Mouse (Mus musculus): ENCODE measurements around the gene Bri3bp. TPM values are rescaled to one million over a fixed set of nuclear protein-coding genes. Genes with fewer than 3 reads are reported as not detected.

Bri3bp gene
- polyA plus RNA-seq, 1 experiment from 2014 or later, result 18.4 TPM

- no peaks in the 10 kb centered on the region for H3K9me3 ChIP-seq (replicated peaks; ENCODE audit: control insufficient read depth, low read length)
Observed at GRCm38 (mm10) chr5:125472796-125473475, 31.6 kb downstream of the Bri3bp start.

GRCm38 (mm10) chr5:125475030-125475429, 33.7 kb downstream of the Bri3bp start:
- peaks cover 24% of the 10 kb centered on the region for H3K4me1 ChIP-seq (ENCODE audit: control insufficient read depth, low read depth, low read length)
- no peaks in the 10 kb centered on the region for H3K36me3 ChIP-seq (ENCODE audit: control insufficient read depth, insufficient read depth)
- peak overlapping the region; percentile 98 for H3K4me2 ChIP-seq (ENCODE audit: low read depth, low read length)
- no peaks in the 10 kb centered on the region for H3K27me3 ChIP-seq (ENCODE audit: control insufficient read depth, insufficient read depth, low read depth, low read length)
- H3K4me3 ChIP-seq (ENCODE audit: low read depth, low read length), result peak overlapping the region; percentile 82
- no peaks in the 10 kb centered on the region for H3K9me3 ChIP-seq (replicated peaks; ENCODE audit: control insufficient read depth, low read length)
- ATAC-seq (ENCODE audit: low read depth), result peak; percentile 9
- peak overlapping the region; percentile 96 for H3K27ac ChIP-seq (ENCODE audit: low read length)
- peak overlapping the region; percentile 61 for H3K9ac ChIP-seq (ENCODE audit: low read depth, low read length)
- 49% methylated on average over 12 of the region's 12 CpGs for WGBS (ENCODE audit: insufficient replicate concordance)

More at GRCm38 (mm10) chr5:125472796-125473475, 31.6 kb downstream of the Bri3bp start:
- WGBS (ENCODE audit: insufficient replicate concordance), result 66% methylated on average over 9 of the region's 9 CpGs
- Histone ChIP-seq H3K27ac (ENCODE audit: low read length) (no peak overlapping the region), H3K27me3 (ENCODE audit: control insufficient read depth, insufficient read depth, low read depth, low read length) (no peaks in the 10 kb centered on the region), H3K9ac (ENCODE audit: low read depth, low read length) (no peak overlapping the region), H3K4me3 (ENCODE audit: low read depth, low read length) (no peak overlapping the region), H3K36me3 (ENCODE audit: control insufficient read depth, insufficient read depth) (no peaks in the 10 kb centered on the region), H3K4me1 (ENCODE audit: control insufficient read depth, low read depth, low read length) (peaks cover 26% of the 10 kb centered on the region), H3K4me2 (ENCODE audit: low read depth, low read length) (no peak overlapping the region)
- ATAC-seq (ENCODE audit: low read depth), result no peak

- Histone ChIP-seq H3K9me3 (replicated peaks; ENCODE audit: control insufficient read depth, low read length) (no peaks in the 10 kb centered on the region), H3K9ac (ENCODE audit: low read depth, low read length) (peak within 1 kb of the TSS; percentile 88), H3K4me3 (ENCODE audit: low read depth, low read length) (peak within 1 kb of the TSS; percentile 82), H3K4me2 (ENCODE audit: low read depth, low read length) (peak within 1 kb of the TSS; percentile 98), H3K27me3 (ENCODE audit: control insufficient read depth, insufficient read depth, low read depth, low read length) (no peaks in the 10 kb centered on the region), H3K27ac (ENCODE audit: low read length) (peak within 1 kb of the TSS; percentile 96), H3K36me3 (ENCODE audit: control insufficient read depth, insufficient read depth) (no peaks in the 10 kb centered on the region), H3K4me1 (ENCODE audit: control insufficient read depth, low read depth, low read length) (peaks cover 21% of the 10 kb centered on the region)
- WGBS (ENCODE audit: insufficient replicate concordance), result under 1% methylated on average over 60 of the region's 60 CpGs
- ATAC-seq (ENCODE audit: low read depth), result peak; percentile 93
Observed at GRCm38 (mm10) chr5:125475601-125476285, 34.4 kb downstream of the Bri3bp start, which contains the start of gene Aacs. Gene Aacs, plus strand, starts transcription at chr5:125475814.

GRCm38 (mm10) chr5:125476286-125476625, 34.9 kb downstream of the Bri3bp start:
- Histone ChIP-seq H3K9ac (ENCODE audit: low read depth, low read length) (peak overlapping the region; percentile 88), H3K36me3 (ENCODE audit: control insufficient read depth, insufficient read depth) (no peaks in the 10 kb centered on the region), H3K4me1 (ENCODE audit: control insufficient read depth, low read depth, low read length) (peaks cover 21% of the 10 kb centered on the region), H3K27ac (ENCODE audit: low read length) (peak overlapping the region; percentile 4; the same call in 1 of the 2 replicates), H3K4me2 (ENCODE audit: low read depth, low read length) (peak overlapping the region; percentile 98), H3K9me3 (replicated peaks; ENCODE audit: control insufficient read depth, low read length) (no peaks in the 10 kb centered on the region), H3K4me3 (ENCODE audit: low read depth, low read length) (peak overlapping the region; percentile 82), H3K27me3 (ENCODE audit: control insufficient read depth, insufficient read depth, low read depth, low read length) (no peaks in the 10 kb centered on the region)
- no peak; the same call in 1 of the 2 replicates for ATAC-seq (ENCODE audit: low read depth)
- WGBS (ENCODE audit: insufficient replicate concordance), result 23% methylated on average over 5 of the region's 5 CpGs

GRCm38 (mm10) chr5:125476799-125477198, 35.4 kb downstream of the Bri3bp start:
- ATAC-seq (ENCODE audit: low read depth), result no peak
- peak overlapping the region; percentile 88; the same call in 1 of the 2 replicates for H3K9ac ChIP-seq (ENCODE audit: low read depth, low read length)
- H3K27ac ChIP-seq (ENCODE audit: low read length), result no peak overlapping the region
- WGBS (ENCODE audit: insufficient replicate concordance), result 58% methylated on average over 7 of the region's 7 CpGs
- no peaks in the 10 kb centered on the region for H3K9me3 ChIP-seq (replicated peaks; ENCODE audit: control insufficient read depth, low read length)
- H3K36me3 ChIP-seq (ENCODE audit: control insufficient read depth, insufficient read depth), result no peaks in the 10 kb centered on the region
- H3K4me1 ChIP-seq (ENCODE audit: control insufficient read depth, low read depth, low read length), result peaks cover 21% of the 10 kb centered on the region
- H3K4me3 ChIP-seq (ENCODE audit: low read depth, low read length), result peak overlapping the region; percentile 82
- no peaks in the 10 kb centered on the region for H3K27me3 ChIP-seq (ENCODE audit: control insufficient read depth, insufficient read depth, low read depth, low read length)
- H3K4me2 ChIP-seq (ENCODE audit: low read depth, low read length), result peak overlapping the region; percentile 98

- Histone ChIP-seq H3K9me3 (replicated peaks; ENCODE audit: control insufficient read depth, low read length) (no peaks in the 10 kb centered on the region), H3K36me3 (ENCODE audit: control insufficient read depth, insufficient read depth) (no peaks in the 10 kb centered on the region), H3K9ac (ENCODE audit: low read depth, low read length) (no peak overlapping the region), H3K4me3 (ENCODE audit: low read depth, low read length) (0 out of 2 replicates have a peak overlapping the region, but pooled peaks have one; percentile 3), H3K27ac (ENCODE audit: low read length) (no peak overlapping the region), H3K4me2 (ENCODE audit: low read depth, low read length) (peak overlapping the region; percentile 98; the same call in 1 of the 2 replicates), H3K27me3 (ENCODE audit: control insufficient read depth, insufficient read depth, low read depth, low read length) (no peaks in the 10 kb centered on the region), H3K4me1 (ENCODE audit: control insufficient read depth, low read depth, low read length) (peaks cover 21% of the 10 kb centered on the region)
- 72% methylated on average over 7 of the region's 7 CpGs for WGBS (ENCODE audit: insufficient replicate concordance)
- no peak for ATAC-seq (ENCODE audit: low read depth)
Observed at GRCm38 (mm10) chr5:125477533-125477932, 36.2 kb downstream of the Bri3bp start.

- Histone ChIP-seq H3K27ac (ENCODE audit: low read length) (no peak overlapping the region), H3K9ac (ENCODE audit: low read depth, low read length) (no peak overlapping the region), H3K4me1 (ENCODE audit: control insufficient read depth, low read depth, low read length) (peaks cover 21% of the 10 kb centered on the region), H3K4me3 (ENCODE audit: low read depth, low read length) (no peak overlapping the region), H3K9me3 (replicated peaks; ENCODE audit: control insufficient read depth, low read length) (no peaks in the 10 kb centered on the region), H3K36me3 (ENCODE audit: control insufficient read depth, insufficient read depth) (no peaks in the 10 kb centered on the region; the same call in 1 of the 2 replicates), H3K27me3 (ENCODE audit: control insufficient read depth, insufficient read depth, low read depth, low read length) (no peaks in the 10 kb centered on the region), H3K4me2 (ENCODE audit: low read depth, low read length) (no peak overlapping the region)
- 71% methylated on average over 7 of the region's 7 CpGs for WGBS (ENCODE audit: insufficient replicate concordance)
- no peak for ATAC-seq (ENCODE audit: low read depth)
Observed at GRCm38 (mm10) chr5:125478037-125478436, 36.7 kb downstream of the Bri3bp start.

GRCm38 (mm10) chr5:125479376-125479775, 38.0 kb downstream of the Bri3bp start:
- H3K27me3 ChIP-seq (ENCODE audit: control insufficient read depth, insufficient read depth, low read depth, low read length), result no peaks in the 10 kb centered on the region
- no peak for ATAC-seq (ENCODE audit: low read depth)
- peaks cover 20% of the 10 kb centered on the region for H3K4me1 ChIP-seq (ENCODE audit: control insufficient read depth, low read depth, low read length)
- no peak overlapping the region for H3K4me3 ChIP-seq (ENCODE audit: low read depth, low read length)
- 75% methylated on average over 3 of the region's 3 CpGs for WGBS (ENCODE audit: insufficient replicate concordance)
- no peak overlapping the region for H3K4me2 ChIP-seq (ENCODE audit: low read depth, low read length)
- H3K27ac ChIP-seq (ENCODE audit: low read length), result no peak overlapping the region
- H3K9me3 ChIP-seq (replicated peaks; ENCODE audit: control insufficient read depth, low read length), result no peaks in the 10 kb centered on the region
- H3K9ac ChIP-seq (ENCODE audit: low read depth, low read length), result no peak overlapping the region
- no peaks in the 10 kb centered on the region; the same call in 1 of the 2 replicates for H3K36me3 ChIP-seq (ENCODE audit: control insufficient read depth, insufficient read depth)
